Mouse (Mus musculus) spleen, adult 2 months (tissue): Measurements from ENCODE around the gene Kcnd3. TPM values are rescaled to one million over a fixed set of nuclear protein-coding genes. Genes with fewer than 3 reads are reported as not detected.

Experiments used
- DNase-seq, 2 experiments: peaks; one replicate each; pipeline versions ENCODE4 v3.0.0 to v3.0.0-alpha.2; 2012 to 2021; ENCODE audit warnings: low spot score in 2 of 2, low read depth in 1 of 2
- H3K27ac ChIP-seq: fragments of 200-500 bp; 2 replicates; pipeline ENCODE4 v1.5.1; 2012; ENCODE audit warnings: low read length, inconsistent platforms; ENCODE audit not compliant: insufficient read depth
- H3K27me3 ChIP-seq: fragments of 200-500 bp; 2 replicates; pipeline ENCODE4 v1.6.1; 2012; ENCODE audit warnings: mild to moderate bottlenecking, moderate library complexity, low read length, inconsistent platforms; ENCODE audit not compliant: control insufficient read depth, insufficient read depth
- H3K36me3 ChIP-seq: fragments of 200-500 bp; 2 replicates; pipeline ENCODE4 v1.6.1; 2012; ENCODE audit warnings: mild to moderate bottlenecking, low read length, inconsistent platforms; ENCODE audit not compliant: control insufficient read depth, insufficient read depth
- H3K4me1 ChIP-seq: fragments of 200-500 bp; 2 replicates; pipeline ENCODE4 v1.6.1; 2011; ENCODE audit warnings: inconsistent platforms; ENCODE audit not compliant: control insufficient read depth, insufficient read depth, insufficient read length
- H3K4me3 ChIP-seq: fragments of 200-500 bp; 2 replicates; pipeline ENCODE4 v1.5.1; 2011; ENCODE audit warnings: mild to moderate bottlenecking, inconsistent platforms; ENCODE audit not compliant: insufficient read depth, insufficient read length; ENCODE audit errors: extremely low read depth
- CTCF ChIP-seq: fragments of 200-500 bp; IDR thresholded peaks from 2 replicates; pipeline ENCODE4 v1.5.1; 2011; ENCODE audit warnings: mild to moderate bottlenecking, inconsistent platforms; ENCODE audit not compliant: insufficient read depth, insufficient read length, insufficient replicate concordance; ENCODE audit errors: extremely low read depth
- POLR2A ChIP-seq: fragments of 200-500 bp; IDR thresholded peaks from 2 replicates; pipeline ENCODE4 v1.6.1; 2011; ENCODE audit warnings: low read depth, low read length, inconsistent platforms
- WGBS: fragments of 180-500 bp; shearing (Covaris S2); methylation state at CpG from one replicate; pipeline ENCODE4 v1.1.7; 2018; 5-methylcytosine and 5-hydroxymethylcytosine counted together
- polyA plus RNA-seq: library from polyadenylated mRNA; depleted of rRNA; stranded (reverse); fragments of >200 nt; gene quantifications from 2 replicates; pipeline ENCODE4 v1.2.3, GENCODE M21; 2012

The Kcnd3 gene
- polyA plus RNA-seq, 1 experiment = 2.5 TPM

DNA sequence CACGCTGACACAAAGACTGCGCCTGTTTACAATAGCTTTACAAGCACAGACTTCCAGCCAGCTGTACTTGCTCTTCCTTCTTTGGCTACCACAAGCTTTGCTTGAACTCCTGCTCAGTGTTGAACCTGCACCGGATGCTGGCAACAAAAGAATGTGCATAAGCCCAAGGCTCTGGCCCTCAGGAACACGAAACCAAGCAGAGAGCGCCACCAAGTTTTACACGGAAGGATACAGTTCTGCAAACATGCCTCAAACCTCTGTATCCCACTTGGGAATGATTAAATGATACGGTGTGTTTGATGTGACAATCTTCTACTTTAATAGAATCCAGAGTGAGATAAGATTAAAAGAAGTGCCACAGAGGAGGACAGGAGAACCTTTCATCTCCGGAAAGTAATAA, 210.9 kb downstream of the Kcnd3 start:
- H3K4me1 ChIP-seq = no peaks in the 10 kb centered on the region
- no peak overlapping the region for H3K4me3 ChIP-seq
- WGBS = 76% methylated on average over 8 of the region's 8 CpGs
- TF ChIP-seq CTCF = no peak
- TF ChIP-seq POLR2A = no peak
- H3K36me3 ChIP-seq = no peaks in the 10 kb centered on the region
- H3K27ac ChIP-seq = no peak overlapping the region
- no peak for DNase-seq
- no peaks in the 10 kb centered on the region for H3K27me3 ChIP-seq

DNA sequence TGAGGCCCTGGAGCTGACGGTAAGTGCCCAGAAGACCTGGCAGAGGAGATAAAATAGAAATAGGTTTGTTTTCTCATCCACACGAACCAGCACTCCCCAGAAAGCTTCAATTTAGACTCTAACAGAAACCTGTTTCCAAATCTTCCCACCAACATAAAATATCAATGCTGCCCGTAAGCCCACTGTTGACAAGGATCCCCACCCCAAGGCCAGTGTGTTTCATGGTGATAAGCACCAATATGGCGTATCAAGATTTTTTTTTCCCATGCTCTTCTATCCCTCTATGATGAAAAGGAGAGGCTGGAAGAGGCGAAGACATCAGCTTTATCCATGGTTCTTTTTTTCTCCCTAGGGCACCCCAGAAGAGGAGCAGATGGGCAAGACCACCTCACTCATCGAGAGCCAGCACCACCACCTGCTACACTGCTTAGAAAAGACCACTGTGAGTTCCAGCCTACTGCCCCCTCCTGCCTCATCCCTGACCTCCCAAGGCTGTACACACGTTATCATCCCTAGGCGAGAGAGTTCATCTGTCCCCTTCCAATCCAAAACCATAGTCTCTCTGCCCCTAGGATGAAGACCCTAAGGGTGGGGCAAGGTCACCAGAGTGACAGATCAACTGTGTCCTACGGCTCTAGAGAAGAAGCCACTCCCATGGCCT, 213.1 kb downstream of the Kcnd3 start:
- no peak for TF ChIP-seq POLR2A
- TF ChIP-seq CTCF = no peak
- Histone ChIP-seq H3K4me3 (no peak overlapping the region), H3K4me1 (no peaks in the 10 kb centered on the region), H3K36me3 (no peaks in the 10 kb centered on the region), H3K27me3 (no peaks in the 10 kb centered on the region), H3K27ac (no peak overlapping the region)
- no peak for DNase-seq
- 82% methylated on average over 9 of the region's 9 CpGs for WGBS

DNA sequence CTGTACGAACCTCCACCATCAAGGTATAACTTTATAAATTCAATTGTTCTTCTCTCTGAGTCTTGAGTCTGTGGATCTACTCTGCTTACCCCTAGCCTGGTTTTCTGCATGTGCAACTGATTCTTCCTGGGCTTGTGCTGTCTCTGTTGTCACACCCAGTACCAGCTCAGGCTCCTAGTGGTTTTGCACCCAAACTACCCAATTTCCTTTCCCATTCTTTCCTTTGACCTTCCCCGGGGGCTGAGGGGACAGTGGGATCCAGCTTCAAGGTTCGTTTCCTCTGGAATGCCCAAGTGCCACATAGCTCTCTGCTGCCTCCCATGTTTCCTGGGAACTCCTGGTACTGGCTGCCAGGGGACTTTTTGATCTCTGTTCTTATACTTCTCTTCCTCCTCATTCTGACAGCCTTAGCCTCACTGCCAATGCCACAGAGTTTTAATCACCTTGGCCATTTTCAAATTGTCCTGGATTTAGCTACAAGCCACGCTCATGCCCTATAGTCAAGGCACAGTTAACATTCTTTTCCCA, 214.9 kb downstream of the Kcnd3 start:
- no peak overlapping the region for H3K4me3 ChIP-seq
- 82% methylated on average over 4 of the region's 4 CpGs for WGBS
- no peaks in the 10 kb centered on the region for H3K36me3 ChIP-seq
- no peak overlapping the region for H3K27ac ChIP-seq
- H3K4me1 ChIP-seq = no peaks in the 10 kb centered on the region
- no peaks in the 10 kb centered on the region for H3K27me3 ChIP-seq
- TF ChIP-seq POLR2A = no peak
- TF ChIP-seq CTCF = no peak
- no peak for DNase-seq

DNA sequence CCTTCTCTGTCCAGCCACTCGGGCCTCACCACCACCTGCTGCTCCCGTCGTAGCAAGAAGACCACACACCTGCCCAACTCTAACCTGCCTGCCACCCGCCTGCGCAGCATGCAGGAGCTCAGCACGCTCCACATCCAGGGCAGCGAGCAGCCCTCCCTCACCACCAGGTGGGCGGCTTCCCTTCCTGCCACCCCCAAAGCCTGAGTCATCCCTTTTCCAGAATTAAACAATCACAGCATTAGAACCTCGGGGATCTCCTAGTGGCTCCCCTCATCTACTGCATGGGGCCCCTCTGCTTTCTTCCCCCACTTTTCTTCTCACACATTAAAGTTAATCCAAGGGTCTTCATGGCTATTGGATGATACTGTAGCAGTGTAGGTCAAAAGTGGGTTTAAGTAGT, 216.0 kb downstream of the Kcnd3 start:
- 73% methylated on average over 9 of the region's 9 CpGs for WGBS
- DNase-seq = no peak
- no peak for TF ChIP-seq CTCF
- no peak for TF ChIP-seq POLR2A
- H3K27me3 ChIP-seq = no peaks in the 10 kb centered on the region
- no peaks in the 10 kb centered on the region for H3K4me1 ChIP-seq
- H3K4me3 ChIP-seq = no peak overlapping the region
- no peaks in the 10 kb centered on the region for H3K36me3 ChIP-seq
- no peak overlapping the region for H3K27ac ChIP-seq

DNA sequence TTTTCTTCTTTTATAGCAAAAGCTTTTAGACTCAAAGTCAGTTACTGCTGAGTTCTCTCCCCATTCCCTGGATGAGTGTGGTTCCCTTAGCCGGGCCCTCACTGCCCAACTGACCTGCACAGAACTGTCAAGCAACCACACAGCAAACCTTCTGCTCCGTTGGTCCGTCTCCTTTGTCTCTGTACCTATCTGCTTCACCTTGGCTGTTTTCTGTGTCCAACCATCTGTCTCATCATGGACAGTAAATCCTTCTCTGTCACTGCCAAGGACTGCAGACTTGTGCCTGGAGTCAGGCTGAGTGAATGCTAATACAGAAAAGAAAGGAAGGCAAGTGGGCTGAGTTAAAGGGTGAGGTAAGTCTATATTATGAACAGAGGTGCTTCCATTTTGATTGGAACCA, 217.6 kb downstream of the Kcnd3 start:
- TF ChIP-seq POLR2A (no peak), CTCF (no peak)
- 91% methylated on average over 3 of the region's 3 CpGs for WGBS
- no peaks in the 10 kb centered on the region for H3K36me3 ChIP-seq
- H3K4me3 ChIP-seq = no peak overlapping the region
- H3K27ac ChIP-seq = no peak overlapping the region
- H3K4me1 ChIP-seq = no peaks in the 10 kb centered on the region
- DNase-seq = no peak
- no peaks in the 10 kb centered on the region for H3K27me3 ChIP-seq

DNA sequence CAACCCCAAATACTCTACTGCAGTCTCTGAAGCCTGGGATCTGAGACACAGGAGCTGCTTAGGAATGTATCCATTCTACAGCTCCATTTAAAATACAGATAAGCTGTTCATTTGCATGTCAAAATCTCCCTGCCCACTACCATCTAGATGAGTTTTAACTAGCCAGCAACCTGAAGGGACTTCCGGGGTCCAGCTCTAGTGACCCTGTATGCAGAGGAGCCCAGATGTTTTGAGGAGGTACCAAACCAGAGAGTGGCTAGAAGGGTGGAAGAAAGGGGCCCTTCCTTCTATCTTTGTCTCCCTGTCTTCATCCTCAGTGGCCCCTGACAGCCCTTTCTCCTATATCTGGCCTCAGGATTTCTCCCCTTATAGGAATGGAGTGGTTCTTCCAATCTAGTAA, 218.7 kb downstream of the Kcnd3 start:
- no peak for TF ChIP-seq POLR2A
- WGBS = 96% methylated on average over 1 of the region's 1 CpGs
- Histone ChIP-seq H3K4me3 (no peak overlapping the region), H3K27ac (no peak overlapping the region), H3K27me3 (no peaks in the 10 kb centered on the region), H3K36me3 (no peaks in the 10 kb centered on the region), H3K4me1 (no peaks in the 10 kb centered on the region)
- no peak for DNase-seq

DNA sequence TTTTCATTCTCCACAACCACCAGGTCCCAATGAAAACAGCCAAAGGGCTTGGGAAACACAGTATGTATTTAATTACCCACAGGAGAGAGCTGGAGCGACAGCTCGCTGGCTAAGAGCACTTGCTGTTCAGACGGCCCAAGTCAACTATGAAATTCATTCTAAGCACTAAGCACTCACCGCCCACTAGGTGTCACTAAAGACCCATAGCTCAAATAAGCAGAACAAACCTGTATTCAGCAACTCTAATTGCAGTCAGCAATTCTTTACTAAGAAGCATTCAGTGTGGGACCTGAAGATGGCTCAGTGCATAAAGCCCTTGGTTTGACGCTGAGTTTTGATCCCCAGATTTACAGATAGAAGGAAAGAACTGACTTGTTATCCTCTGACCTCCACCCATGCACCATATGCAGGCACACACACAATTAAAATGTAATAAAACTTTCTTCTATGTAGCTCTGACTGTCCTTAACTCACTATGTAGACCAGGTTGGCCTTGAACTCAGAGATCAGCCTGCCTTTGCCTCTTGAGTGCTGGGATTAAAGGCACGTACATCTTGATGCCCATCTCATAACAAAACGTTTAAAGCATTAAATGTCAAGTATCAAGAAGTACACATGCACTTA, 222.6 kb downstream of the Kcnd3 start:
- H3K27me3 ChIP-seq = no peaks in the 10 kb centered on the region
- WGBS = 25% methylated on average over 7 of the region's 7 CpGs
- DNase-seq = peak; percentile 54 to 70
- H3K4me3 ChIP-seq = no peak overlapping the region
- peaks cover 16% of the 10 kb centered on the region for H3K36me3 ChIP-seq
- H3K27ac ChIP-seq = no peak overlapping the region
- no peak for TF ChIP-seq POLR2A
- peak; percentile 53; the same call in 1 of the 2 replicates for TF ChIP-seq CTCF
- no peaks in the 10 kb centered on the region for H3K4me1 ChIP-seq
